8 mouse cellular contexts compared by ENCODE assay signal in the genomic region with DNA sequence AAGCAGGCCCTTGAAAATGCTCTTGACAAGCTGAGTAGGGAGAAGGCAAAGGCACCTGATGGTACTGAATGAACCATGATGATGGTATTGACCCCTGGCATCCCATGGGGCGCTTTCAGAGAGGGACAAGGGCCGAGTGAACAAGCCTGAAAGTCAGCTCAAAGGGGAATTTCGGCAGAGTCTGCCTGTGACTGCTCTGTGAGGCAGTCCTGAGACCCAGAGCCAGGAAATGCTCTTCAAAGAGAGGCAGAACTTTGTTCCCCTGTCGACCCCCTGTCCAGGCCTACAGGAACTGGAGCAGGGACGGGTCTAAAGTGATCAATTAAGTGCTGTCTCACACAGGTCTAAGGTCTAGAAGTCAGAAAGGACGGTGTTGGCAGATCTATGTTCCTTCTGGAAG. TPM values are rescaled to one million over a fixed set of nuclear protein-coding genes. Genes with fewer than 3 reads are reported as not detected.
DNase-seq lines count a peak whose midpoint lies in the region; ATAC-seq and TF ChIP-seq lines count a peak whose summit lies in the region.

No protein-coding gene starts in this region.

- no peaks in the 10 kb centered on the region for H3K9me3 ChIP-seq in hindbrain, embryonic 16.5 days (ENCODE audit: control insufficient read depth, low read length)
- H3K9me3 ChIP-seq in liver, embryonic 14.5 days (ENCODE audit: control insufficient read depth, low read length), result no peaks in the 10 kb centered on the region

- no peaks in the 10 kb centered on the region for H3K36me3 ChIP-seq in hindbrain, embryonic 16.5 days (ENCODE audit: control insufficient read depth, insufficient read depth, low read length)
- H3K36me3 ChIP-seq in liver, embryonic 14.5 days (replicated peaks; ENCODE audit: control insufficient read depth, insufficient read depth, low read depth), result peaks cover 4% of the 10 kb centered on the region; the same call in 1 of the 2 replicates

- no peak overlapping the region for H3K9ac ChIP-seq in hindbrain, embryonic 16.5 days (ENCODE audit: low read depth, low read length)
- peak overlapping the region; percentile 21; the same call in 1 of the 2 replicates for H3K9ac ChIP-seq in liver, embryonic 14.5 days (replicated peaks)

- peak; percentile 43; the same call in 1 of the 2 replicates for ATAC-seq in hindbrain, embryonic 16.5 days
- no peak for ATAC-seq in liver, embryonic 14.5 days (ENCODE audit: insufficient read depth)

- H3K27ac ChIP-seq in hindbrain, embryonic 16.5 days (ENCODE audit: low read depth, low read length), result peak overlapping the region; percentile 30; the same call in 1 of the 2 replicates
- H3K27ac ChIP-seq in liver, embryonic 14.5 days, result peak overlapping the region; percentile 81

- H3K4me1 ChIP-seq in hindbrain, embryonic 16.5 days (ENCODE audit: control insufficient read depth, insufficient read depth, low read depth, low read length), result peaks cover 3% of the 10 kb centered on the region
- peaks cover 28 to 39% of the 10 kb centered on the region in 2 experiments for H3K4me1 ChIP-seq in liver, embryonic 14.5 days (replicated peaks; ENCODE audit: control insufficient read depth in 2 of 2, insufficient read depth in 2 of 2, low read length in 1 of 2)

- no peak overlapping the region for H3K4me3 ChIP-seq in hindbrain, embryonic 16.5 days (ENCODE audit: low read length)
- H3K4me3 ChIP-seq in liver, embryonic 14.5 days (ENCODE audit: insufficient read depth in 1 of 2, low read depth in 2 of 2, low read length in 2 of 2), result no peak overlapping the region

- DNase-seq in heart, adult 18-20 months, result peak; percentile 48 to 76
- no peak for DNase-seq in heart, adult 9 months (ENCODE audit: low spot score in 2 of 2)
- peak; percentile 45 for DNase-seq in embryo, embryonic 10 days (ENCODE audit: low spot score)
- no peak for DNase-seq in liver, embryonic 14.5 days (ENCODE audit: low read depth in 3 of 3, low spot score in 3 of 3)
- no peak for DNase-seq in cerebellum, adult 9-11 months
- DNase-seq in c-Kit-positive CD71-positive TER-119-positive erythroid progenitor cells, embryonic 14.5 days (ENCODE audit: low spot score), result no peak
- DNase-seq in frontal cortex, adult 2 months (ENCODE audit: extremely low spot score in 1 of 2, low spot score in 1 of 2), result no peak

- TF ChIP-seq CTCF in liver, embryonic 14.5 days (IDR thresholded peaks at IDR 0.05; ENCODE audit: low read depth), result no peak

- H3K4me2 ChIP-seq in hindbrain, embryonic 16.5 days (ENCODE audit: low read length), result no peak overlapping the region
- no peak overlapping the region for H3K4me2 ChIP-seq in liver, embryonic 14.5 days (ENCODE audit: low read depth)

- 39% methylated on average over 6 of the region's 6 CpGs for WGBS in hindbrain, embryonic 16.5 days
- 49% methylated on average over 6 of the region's 6 CpGs for WGBS in liver, embryonic 14.5 days (ENCODE audit: insufficient replicate concordance)

- no peaks in the 10 kb centered on the region for H3K27me3 ChIP-seq in hindbrain, embryonic 16.5 days (replicated peaks; ENCODE audit: control insufficient read depth, insufficient read depth, low read length)
- H3K27me3 ChIP-seq in liver, embryonic 14.5 days (ENCODE audit: control insufficient read depth, insufficient read depth, low read length), result no peaks in the 10 kb centered on the region

- TF ChIP-seq EP300 in liver, embryonic 14.5 days (IDR thresholded peaks at IDR 0.05; ENCODE audit: low read depth), result no peak

RNA-seq across cellular contexts. Expression of gene St3gal6, which starts 10.3 kb away (rescaled TPM):
- 10 to 100 TPM; 41.9 to 43.0 TPM for total RNA-seq in heart, adult 18-20 months (2021)
- 17.7 TPM in 2 replicates for polyA plus RNA-seq in hindbrain, embryonic 16.5 days (2015; fragmentation: Nextera tagmentation; extraction: Ambion mirVana)
- polyA plus RNA-seq in liver, embryonic 14.5 days (2012; rRNA removed), result 6.7 and 10.4 TPM in 2 replicates
- polyA plus RNA-seq in liver, embryonic 14.5 days (2014; fragmentation: Nextera tagmentation; extraction: Ambion mirVana), result 25.4 and 25.6 TPM in 2 replicates
- 14.4 and 18.8 TPM in 2 replicates for polyA plus RNA-seq in frontal cortex, adult 2 months (2012; rRNA removed)

Comparison
In these comparisons a context has a peak if more than half of its experiments do, and no peak if none do; other contexts are left out.
1. DNase-seq: peak in heart, adult 18-20 months (2 of 2) and embryo, embryonic 10 days (single experiment); none in heart, adult 9 months (0 of 2), liver, embryonic 14.5 days (0 of 3), cerebellum, adult 9-11 months (single experiment), c-Kit-positive CD71-positive TER-119-positive erythroid progenitor cells, embryonic 14.5 days (single experiment) and frontal cortex, adult 2 months (0 of 2).